Mouse (Mus musculus) liver, embryonic 14.5 days (tissue): ENCODE results near the gene Nup188. TPM values are rescaled to one million over a fixed set of nuclear protein-coding genes. Genes with fewer than 3 reads are reported as not detected.

Experiments
- ATAC-seq: fragments of 200-750 bp; cut with Nextera tagmentation; 2 replicates; pipeline ENCODE4 v1.8.0; 2017; ENCODE audit warnings: moderate number of reproducible peaks, mild to moderate bottlenecking, moderate library complexity; ENCODE audit not compliant: insufficient read depth
- DNase-seq, 3 experiments: peaks; one replicate each; pipeline ENCODE4 v3.0.0-alpha.2; 2012 to 2013; ENCODE audit warnings: low read depth in 3 of 3, low spot score in 3 of 3
- H3K27ac ChIP-seq: fragments of 300-500 bp; sonication (generic); 2 replicates; pipeline ENCODE4 v1.5.1; 2014; ENCODE audit warnings: moderate library complexity, mild to moderate bottlenecking, control low read depth, inconsistent platforms
- H3K27me3 ChIP-seq: fragments of 300-500 bp; sonication (generic); 2 replicates; pipeline ENCODE4 v1.6.1; 2014; ENCODE audit warnings: mild to moderate bottlenecking, low read length, moderate library complexity; ENCODE audit not compliant: control insufficient read depth, insufficient read depth
- H3K36me3 ChIP-seq: fragments of 300-500 bp; sonication (generic); replicated peaks from 2 replicates; pipeline ENCODE4 v1.6.1; 2014; ENCODE audit warnings: low read depth; ENCODE audit not compliant: control insufficient read depth, insufficient read depth
- H3K4me1 ChIP-seq, 2 experiments: fragments of 200-500 bp in 1 of 2; fragments of 300-500 bp in 1 of 2; sonication (generic) in 1 of 2; replicated peaks; 2 replicates each; pipeline ENCODE4 v1.6.1; 2012 to 2014; ENCODE audit warnings: antibody characterized with exemption in 1 of 2, inconsistent platforms in 1 of 2, low read length in 1 of 2; ENCODE audit not compliant: control insufficient read depth in 2 of 2, insufficient read depth in 2 of 2
- H3K4me2 ChIP-seq: fragments of 300-500 bp; sonication (generic); 2 replicates; pipeline ENCODE4 v1.6.1; 2014; ENCODE audit warnings: low read depth, mild to moderate bottlenecking, control low read depth, moderate library complexity
- H3K4me3 ChIP-seq, 2 experiments: fragments of 200-500 bp in 1 of 2; fragments of 300-500 bp in 1 of 2; sonication (generic) in 1 of 2; 2 replicates each; pipeline ENCODE4 v1.5.1; 2012 to 2014; ENCODE audit warnings: low read depth in 2 of 2, low read length in 2 of 2, mild to moderate bottlenecking in 2 of 2, control low read depth in 1 of 2, inconsistent platforms in 1 of 2, moderate library complexity in 1 of 2; ENCODE audit not compliant: insufficient read depth in 1 of 2
- H3K9ac ChIP-seq: fragments of 300-500 bp; sonication (generic); replicated peaks from 2 replicates; pipeline ENCODE4 v1.6.1; 2014; ENCODE audit warnings: mild to moderate bottlenecking, control low read depth, moderate library complexity
- H3K9me3 ChIP-seq: fragments of 300-500 bp; sonication (generic); 2 replicates; pipeline ENCODE4 v1.6.1; 2016; ENCODE audit warnings: low read length, mixed read lengths; ENCODE audit not compliant: control insufficient read depth
- CTCF ChIP-seq: IDR thresholded peaks from 2 replicates; pipeline ENCODE4 v1.5.1; 2016; ENCODE audit warnings: antibody characterized with exemption, low read depth, control low read depth
- EP300 ChIP-seq: IDR thresholded peaks from 2 replicates; pipeline ENCODE4 v1.6.1; 2016; ENCODE audit warnings: antibody characterized with exemption, low read depth
- WGBS: fragments of 180-500 bp; shearing (Covaris S2); extraction: QIAGEN DNeasy Blood & Tissue Kit; methylation state at CpG from one replicate; pipeline ENCODE4 v1.1.7; 2014; ENCODE audit not compliant: insufficient replicate concordance; 5-methylcytosine and 5-hydroxymethylcytosine counted together
- polyA plus RNA-seq, 2 experiments: library from polyadenylated mRNA; depleted of rRNA in 1 of 2; stranded (reverse) in 1 of 2; unstranded in 1 of 2; fragments of >200 nt; fragmentation: Nextera tagmentation in 1 of 2; extraction: Ambion mirVana in 1 of 2; gene quantifications; 2 replicates each; pipeline versions ENCODE4 v1.2.1 to v1.2.3; 2012 to 2014

Gene Nup188
- polyA plus RNA-seq, 2 experiments = 16.1 to 19.1 TPM

- H3K4me1 ChIP-seq = peaks cover 3 to 9% of the 10 kb centered on the region in 2 experiments; a peak in 3 of 4 replicates
- DNase-seq (no peak), ATAC-seq (no peak)
- no peak overlapping the region for H3K4me2 ChIP-seq
- no peak overlapping the region for H3K9ac ChIP-seq
- 92% methylated on average over 30 of the region's 30 CpGs for WGBS
- peaks cover 31% of the 10 kb centered on the region for H3K36me3 ChIP-seq
- no peaks in the 10 kb centered on the region for H3K9me3 ChIP-seq
- TF ChIP-seq EP300 = no peak
- no peak overlapping the region for H3K27ac ChIP-seq
- H3K4me3 ChIP-seq = no peak overlapping the region
- H3K27me3 ChIP-seq = no peaks in the 10 kb centered on the region
These were observed 29.4 kb upstream of the Nup188 start for GRCm38 (mm10) chr2:30256616-30257350.

- H3K9me3 ChIP-seq = no peaks in the 10 kb centered on the region
- H3K4me2 ChIP-seq = no peak overlapping the region
- H3K9ac ChIP-seq = no peak overlapping the region
- ATAC-seq (no peak), DNase-seq (no peak)
- no peaks in the 10 kb centered on the region for H3K27me3 ChIP-seq
- TF ChIP-seq CTCF (no peak), EP300 (no peak)
- H3K4me3 ChIP-seq = no peak overlapping the region
- 45% methylated on average over 7 of the region's 7 CpGs for WGBS
- no peak overlapping the region for H3K27ac ChIP-seq
- H3K36me3 ChIP-seq = peaks cover 39% of the 10 kb centered on the region
- peaks cover 0 to 5% of the 10 kb centered on the region in 2 experiments; a peak in 2 of 4 replicates for H3K4me1 ChIP-seq
These were observed 28.3 kb upstream of the Nup188 start for GRCm38 (mm10) chr2:30257699-30258460.

GRCm38 (mm10) chr2:30258600-30258999 is 27.6 kb upstream of the Nup188 start:
- Histone ChIP-seq H3K27ac (no peak overlapping the region), H3K36me3 (peaks cover 46% of the 10 kb centered on the region), H3K27me3 (no peaks in the 10 kb centered on the region), H3K4me1 (peaks cover 0 to 5% of the 10 kb centered on the region in 2 experiments; a peak in 2 of 4 replicates), H3K9me3 (no peaks in the 10 kb centered on the region), H3K4me2 (no peak overlapping the region), H3K9ac (no peak overlapping the region), H3K4me3 (no peak overlapping the region)
- DNase-seq = no peak
- 42% methylated on average over 4 of the region's 4 CpGs for WGBS
- TF ChIP-seq EP300 (no peak), CTCF (no peak)
- no peak for ATAC-seq

- WGBS = 78% methylated on average over 15 of the region's 15 CpGs
- peaks cover 0 to 5% of the 10 kb centered on the region in 2 experiments; a peak in 2 of 4 replicates for H3K4me1 ChIP-seq
- H3K4me2 ChIP-seq = no peak overlapping the region
- H3K4me3 ChIP-seq = no peak overlapping the region
- H3K36me3 ChIP-seq = peaks cover 47% of the 10 kb centered on the region
- ATAC-seq (no peak), DNase-seq (no peak)
- no peak overlapping the region for H3K9ac ChIP-seq
- H3K27me3 ChIP-seq = no peaks in the 10 kb centered on the region
- no peaks in the 10 kb centered on the region for H3K9me3 ChIP-seq
- no peak overlapping the region for H3K27ac ChIP-seq
- TF ChIP-seq CTCF (no peak), EP300 (no peak)
These were observed 26.8 kb upstream of the Nup188 start for GRCm38 (mm10) chr2:30259131-30260064.
